Mouse (Mus musculus) gonadal fat pad, adult 2 months (tissue): ENCODE data around the gene Rpl10l. TPM values are rescaled to one million over a fixed set of nuclear protein-coding genes. Genes with fewer than 3 reads are reported as not detected.

Source experiments
- DNase-seq: peaks from one replicate; pipeline ENCODE4 v3.0.0-alpha.2; 2012; ENCODE audit warnings: low read depth
- polyA plus RNA-seq: library from polyadenylated mRNA; depleted of rRNA; stranded (reverse); fragments of >200 nt; gene quantifications from 2 replicates; pipeline ENCODE4 v1.2.3, GENCODE M21; 2012; rRNA removed

The Rpl10l gene
- 0.35 and 1.2 TPM in 2 replicates for polyA plus RNA-seq

GRCm38 (mm10) chr12:66283991-66284622 lies at the start of gene Rpl10l:
Gene Rpl10l (minus strand): TSS chr12:66284401.
- DNase-seq: no peak

- no peak for DNase-seq
Measured at GRCm38 (mm10) chr12:66275890-66276289, 8.3 kb downstream of the Rpl10l start.

GRCm38 (mm10) chr12:66245461-66246099 lies 38.6 kb downstream of the Rpl10l start:
- DNase-seq: no peak

DNA sequence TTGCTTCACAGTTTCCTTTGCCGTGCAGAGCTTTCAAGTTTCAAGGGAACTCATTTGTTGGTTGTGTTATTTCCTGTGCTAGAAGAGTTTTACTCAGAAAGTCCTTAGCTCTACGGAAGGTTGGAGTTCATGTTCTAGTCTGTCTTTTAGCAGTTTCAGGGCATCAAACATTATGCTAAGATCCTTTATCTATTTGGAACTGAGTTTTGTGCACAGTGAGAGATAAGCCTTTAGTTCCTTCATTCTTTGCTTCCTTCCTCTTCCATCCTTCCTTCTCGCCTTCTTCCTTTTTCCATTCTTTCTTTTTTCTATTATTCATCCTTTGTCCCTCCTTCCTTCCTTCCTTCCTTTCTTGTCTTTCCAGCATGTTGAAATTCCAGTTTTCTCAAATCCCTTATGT lies 50.0 kb downstream of the Rpl10l start:
- no peak for DNase-seq
